Mouse (Mus musculus) right cerebral cortex, postnatal 36 days (tissue): ENCODE data around the gene Wnt7b.

Experiments
- DNase-seq, 2 experiments: peaks; one replicate each; pipeline ENCODE4 v3.0.0; 2022; ENCODE audit warnings: low spot score in 2 of 2, mixed read lengths in 1 of 2

Gene Wnt7b

DNA sequence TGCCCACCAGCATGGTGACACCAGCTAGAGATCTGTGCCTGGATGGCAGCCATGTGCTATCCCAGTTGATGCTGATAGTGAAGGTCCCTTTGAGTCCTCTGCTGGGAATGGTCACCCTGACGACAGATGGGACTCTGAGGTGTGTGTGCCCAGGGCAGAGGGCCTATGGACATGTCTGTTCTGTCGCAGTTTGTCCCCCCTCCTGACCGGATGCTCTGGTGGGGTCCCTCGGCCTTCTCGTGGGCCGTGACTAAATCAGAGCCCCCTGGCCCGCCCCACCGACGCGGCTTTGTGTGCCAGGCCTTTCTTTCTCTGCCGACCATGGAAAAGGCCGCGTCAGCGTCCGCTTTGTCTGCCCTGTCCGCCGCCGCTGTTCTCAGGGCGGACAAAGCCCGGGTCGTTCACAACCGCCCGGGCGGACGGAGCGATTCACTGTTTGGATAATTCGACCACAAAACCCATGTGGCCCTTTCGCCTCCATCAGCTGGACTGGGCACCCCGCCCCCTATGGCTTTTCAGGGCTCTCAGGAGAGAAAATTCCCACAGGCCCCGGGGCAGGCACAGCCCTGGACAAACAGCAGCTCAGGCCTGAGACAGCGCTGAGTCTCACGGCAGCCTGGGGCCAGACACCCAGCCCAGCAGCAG lies 74.8 kb downstream of the Wnt7b start:
- DNase-seq: no peak

- DNase-seq: no peak
Observed at GRCm38 (mm10) chr15:85506680-85507079, 75.6 kb downstream of the Wnt7b start.

- DNase-seq: no peak
Observed at GRCm38 (mm10) chr15:85505118-85505925, 77.0 kb downstream of the Wnt7b start.

GRCm38 (mm10) chr15:85503127-85503526 lies 79.1 kb downstream of the Wnt7b start, which contains the start of gene 7530416G11Rik:
Gene 7530416G11Rik, minus strand, starts transcription at chr15:85503227.
- no peak for DNase-seq

- DNase-seq: no peak
Observed at GRCm38 (mm10) chr15:85500267-85500666, 82.0 kb downstream of the Wnt7b start.

DNA sequence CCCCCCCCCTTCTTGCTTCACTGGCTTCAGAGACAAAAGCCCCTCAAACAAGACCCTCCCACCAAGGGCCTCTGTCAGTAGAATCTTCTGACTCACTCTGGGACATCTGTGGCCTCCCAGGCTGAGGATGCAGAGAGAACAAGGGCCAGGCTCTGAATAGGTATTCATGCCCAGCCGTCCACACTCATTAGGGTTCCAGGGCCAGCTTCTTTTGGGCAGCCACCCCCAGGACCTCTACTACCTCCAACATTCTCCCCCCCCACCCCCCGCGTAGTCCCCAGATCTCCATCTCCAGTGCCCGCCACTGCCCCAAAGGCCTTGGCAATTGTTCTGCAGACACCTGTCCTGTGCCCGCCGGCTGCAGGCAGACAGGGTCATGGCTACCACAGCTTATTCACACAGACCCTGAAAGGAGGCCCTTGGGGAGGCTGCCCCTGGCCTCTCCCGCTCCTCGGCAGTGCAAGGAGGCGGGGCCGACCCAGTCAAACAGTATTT lies 84.2 kb downstream of the Wnt7b start:
- no peak for DNase-seq

GRCm38 (mm10) chr15:85497548-85497947 lies 84.7 kb downstream of the Wnt7b start:
- DNase-seq: no peak

DNA sequence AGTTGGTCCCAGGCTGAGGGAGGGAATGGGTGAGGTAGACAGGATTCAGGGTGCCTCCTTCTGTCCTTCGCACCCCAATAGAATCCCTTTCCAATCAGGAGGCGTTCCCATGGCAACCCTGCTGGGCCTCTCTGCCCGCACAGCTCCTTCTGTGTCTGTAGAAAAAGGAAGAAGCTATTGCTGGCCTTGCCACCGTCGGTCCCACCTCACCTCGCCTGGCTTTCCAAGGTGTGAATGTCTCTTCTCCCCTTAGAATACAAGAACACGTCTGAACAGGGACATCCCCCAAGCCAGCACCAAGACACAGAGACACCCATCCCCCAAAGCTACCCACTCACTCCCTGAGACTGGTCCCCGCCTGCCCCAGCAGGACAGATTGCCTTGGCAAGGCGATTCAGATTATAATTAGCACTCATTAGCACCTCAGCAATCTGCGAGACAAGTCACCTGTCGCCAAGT lies 88.1 kb downstream of the Wnt7b start:
- DNase-seq: peak; percentile 68 to 71

DNA sequence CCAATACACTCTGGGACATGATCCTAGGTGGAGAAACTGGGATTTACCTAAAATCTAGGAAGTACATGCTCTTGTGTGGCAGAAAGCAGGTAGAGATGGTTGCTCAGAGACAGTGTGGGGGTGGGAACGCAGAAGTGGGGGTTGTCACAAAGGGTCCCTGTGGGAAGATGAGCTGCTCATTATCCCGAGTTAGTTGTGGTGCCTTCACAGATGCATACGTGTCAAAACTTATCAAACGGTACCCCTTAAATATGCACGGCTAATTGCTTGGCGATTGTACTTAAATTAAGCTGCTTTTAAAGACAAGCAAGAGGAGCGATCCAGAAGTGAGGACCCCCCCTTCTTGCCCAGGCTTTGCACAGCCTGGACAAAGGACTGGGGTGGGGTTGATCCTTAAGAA lies 92.5 kb downstream of the Wnt7b start:
- no peak for DNase-seq

DNA sequence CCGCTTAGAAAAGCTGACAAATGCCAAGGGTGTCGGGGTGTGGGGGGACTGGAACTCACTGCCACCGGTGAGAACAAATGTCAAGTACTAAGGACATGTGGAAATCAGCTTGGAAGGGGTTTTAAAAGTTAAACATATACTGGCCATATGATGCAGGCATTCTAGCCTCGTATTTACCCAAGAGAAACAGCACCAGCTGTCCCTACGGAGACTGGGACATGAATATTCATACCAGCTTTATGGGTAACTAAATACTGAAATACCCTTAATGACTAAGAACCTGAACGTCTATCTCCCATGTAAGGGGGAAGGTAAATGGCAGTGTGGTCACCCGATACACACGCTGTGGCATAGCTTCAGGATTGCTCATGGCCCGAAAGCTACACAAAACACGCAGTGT lies 93.4 kb downstream of the Wnt7b start:
- DNase-seq: no peak
